Mouse (Mus musculus) kidney, postnatal 0 days (tissue): ENCODE measurements at regions not wholly inside any gene's neighbourhood (a gene's known extent, or its start where the extent isn't known, plus 50 kb on each side); places are given as distances from the start of the nearest gene placed in this dataset.

Experiments
- ATAC-seq: fragments of 200-750 bp; cut with Nextera tagmentation; replicated peaks from 2 replicates; pipeline ENCODE4 v1.8.0; 2017; ENCODE audit warnings: low read depth, moderate number of reproducible peaks, moderate TSS enrichment, moderate library complexity; ENCODE audit not compliant: low FRiP score
- DNase-seq: peaks from one replicate; pipeline ENCODE4 v3.0.0-alpha.2; 2016; ENCODE audit warnings: low spot score
- H3K27ac ChIP-seq: fragments of 300-500 bp; sonication (generic); 2 replicates; pipeline ENCODE4 v1.5.1; 2014; ENCODE audit warnings: mild to moderate bottlenecking
- H3K27me3 ChIP-seq: fragments of 300-500 bp; sonication (generic); 2 replicates; pipeline ENCODE4 v1.6.1; 2014; ENCODE audit warnings: low read length, mixed read lengths; ENCODE audit not compliant: insufficient read depth
- H3K36me3 ChIP-seq: fragments of 300-500 bp; sonication (generic); 2 replicates; pipeline ENCODE4 v1.6.1; 2014; ENCODE audit warnings: low read length, mixed read lengths; ENCODE audit not compliant: insufficient read depth
- H3K4me1 ChIP-seq: fragments of 300-500 bp; sonication (generic); replicated peaks from 2 replicates; pipeline ENCODE4 v1.6.1; 2014; ENCODE audit warnings: antibody characterized with exemption, low read length, mixed read lengths; ENCODE audit not compliant: insufficient read depth
- H3K4me2 ChIP-seq: fragments of 300-500 bp; sonication (generic); 2 replicates; pipeline ENCODE4 v1.6.1; 2014; ENCODE audit warnings: mild to moderate bottlenecking, low read length, moderate library complexity, mixed read lengths
- H3K4me3 ChIP-seq: fragments of 300-500 bp; sonication (generic); replicated peaks from 2 replicates; pipeline ENCODE4 v1.5.1; 2014; ENCODE audit warnings: low read depth, low read length
- H3K9ac ChIP-seq: fragments of 300-500 bp; sonication (generic); 2 replicates; pipeline ENCODE4 v1.6.1; 2014; ENCODE audit warnings: low read depth, low read length
- H3K9me3 ChIP-seq: fragments of 300-500 bp; sonication (generic); replicated peaks from 2 replicates; pipeline ENCODE4 v1.6.1; 2016; ENCODE audit warnings: low read length, inconsistent platforms, mixed read lengths
- CTCF ChIP-seq: IDR thresholded peaks from 2 replicates; pipeline ENCODE4 v1.5.1; 2016; ENCODE audit warnings: antibody characterized with exemption, low read depth, mild to moderate bottlenecking, moderate library complexity
- WGBS: fragments of 180-500 bp; shearing (Covaris S2); extraction: QIAGEN DNeasy Blood & Tissue Kit; methylation state at CpG from one replicate; pipeline ENCODE4 v1.1.7; 2014; 5-methylcytosine and 5-hydroxymethylcytosine counted together

DNA sequence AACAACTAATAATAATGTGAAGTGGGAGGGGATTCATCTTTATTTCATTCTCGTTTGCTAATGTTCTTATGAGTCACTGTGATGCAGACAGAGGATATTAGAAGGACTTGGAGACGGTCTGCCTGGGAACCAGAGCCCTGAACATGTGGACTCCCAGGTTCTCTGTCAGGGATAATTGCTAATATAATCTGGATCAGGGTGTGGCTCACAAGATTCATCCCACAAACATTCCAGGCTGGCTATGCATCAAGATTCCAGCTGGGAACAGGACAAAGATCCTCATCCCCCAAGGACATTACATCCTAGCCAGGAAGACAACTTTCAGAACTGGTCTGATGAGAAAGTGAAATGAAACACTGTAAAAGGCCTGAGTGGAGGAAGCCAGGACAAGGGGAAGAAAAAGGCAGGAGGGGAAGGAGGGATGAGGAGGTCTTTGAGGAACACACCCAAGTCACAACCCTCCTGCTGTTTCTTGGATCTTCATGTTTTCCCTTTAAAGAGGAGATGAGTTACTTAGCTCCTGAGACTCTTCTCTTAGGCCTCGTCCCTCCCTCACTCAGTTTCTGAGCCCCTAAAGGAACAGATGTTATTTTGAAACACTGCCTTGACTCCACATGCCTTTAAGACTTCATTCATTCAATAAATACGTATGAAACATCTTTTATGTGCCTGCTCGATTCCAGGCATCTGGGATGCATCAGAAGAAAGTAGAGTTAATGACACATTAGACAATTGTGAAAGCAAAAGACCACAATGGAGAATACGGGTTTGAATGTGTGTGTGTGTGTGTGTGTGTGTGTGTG, 360.9 kb downstream of the Efnb2 start:
- DNase-seq (no peak), ATAC-seq (no peak)
- no peaks in the 10 kb centered on the region for H3K27me3 ChIP-seq
- 72% methylated on average over 6 of the region's 6 CpGs for WGBS
- no peak overlapping the region for H3K9ac ChIP-seq
- H3K36me3 ChIP-seq = no peaks in the 10 kb centered on the region
- H3K9me3 ChIP-seq = no peaks in the 10 kb centered on the region
- no peaks in the 10 kb centered on the region for H3K4me1 ChIP-seq
- TF ChIP-seq CTCF = no peak
- H3K27ac ChIP-seq = no peak overlapping the region
- H3K4me2 ChIP-seq = no peak overlapping the region
- H3K4me3 ChIP-seq = no peak overlapping the region

DNA sequence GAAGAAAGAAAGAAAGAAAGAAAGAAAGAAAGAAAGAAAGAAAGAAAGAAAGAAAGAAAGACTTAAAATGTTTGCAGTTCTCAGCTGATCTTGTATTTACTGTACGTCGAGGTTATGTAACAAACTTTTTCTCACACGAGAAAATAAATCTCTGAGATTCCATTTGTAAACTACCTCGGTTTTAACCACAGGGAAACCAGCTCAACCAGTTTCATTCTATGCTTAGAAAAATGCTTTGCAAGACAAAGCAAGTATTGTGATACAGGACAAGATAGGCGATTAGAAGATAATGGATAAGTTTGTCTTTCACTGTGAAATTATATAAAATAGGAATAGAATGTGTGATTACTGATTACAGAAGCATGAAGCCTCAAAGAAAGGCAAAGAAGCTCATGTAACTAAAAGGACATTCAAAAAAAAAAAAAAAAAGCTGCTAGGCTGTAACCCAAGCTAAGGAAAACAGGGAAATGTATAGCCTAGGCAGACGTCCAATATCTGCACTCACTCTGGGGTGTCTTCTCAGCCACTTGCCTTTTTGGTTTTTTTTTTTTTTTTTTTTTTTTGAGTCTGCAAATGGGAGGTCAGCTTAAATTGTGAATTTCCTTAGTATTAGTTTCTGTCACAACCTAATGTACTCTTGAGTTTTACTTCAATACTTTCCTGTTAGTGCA, 368.3 kb downstream of the Efnb2 start:
- H3K4me3 ChIP-seq = no peak overlapping the region
- H3K9me3 ChIP-seq = no peaks in the 10 kb centered on the region
- H3K27ac ChIP-seq = no peak overlapping the region
- no peaks in the 10 kb centered on the region for H3K27me3 ChIP-seq
- WGBS = 41% methylated on average over 6 of the region's 6 CpGs
- H3K36me3 ChIP-seq = no peaks in the 10 kb centered on the region
- DNase-seq = peak; percentile 32
- H3K4me2 ChIP-seq = no peak overlapping the region
- no peak for TF ChIP-seq CTCF
- ATAC-seq = no peak
- no peaks in the 10 kb centered on the region for H3K4me1 ChIP-seq
- no peak overlapping the region for H3K9ac ChIP-seq

DNA sequence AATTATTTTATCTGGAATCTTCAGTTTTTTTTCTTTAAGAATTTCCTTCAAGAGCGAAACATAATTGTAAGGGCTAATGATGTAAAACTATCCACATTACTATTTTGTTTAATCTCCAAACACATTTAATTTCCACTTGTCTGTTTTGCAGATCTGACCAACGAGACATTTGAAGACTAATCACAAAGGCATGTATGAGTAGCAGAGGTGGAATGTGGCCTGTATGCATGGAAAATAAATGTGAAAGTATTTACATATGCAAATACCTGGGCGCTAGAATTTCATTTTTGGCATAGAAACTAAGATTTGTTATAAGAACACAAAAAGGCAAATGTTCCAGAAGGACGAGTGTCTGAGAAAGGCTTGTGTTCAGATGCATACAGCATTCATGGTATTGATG, 375.2 kb downstream of the Efnb2 start:
- WGBS = 76% methylated on average over 4 of the region's 4 CpGs
- no peaks in the 10 kb centered on the region for H3K27me3 ChIP-seq
- no peak for DNase-seq

DNA sequence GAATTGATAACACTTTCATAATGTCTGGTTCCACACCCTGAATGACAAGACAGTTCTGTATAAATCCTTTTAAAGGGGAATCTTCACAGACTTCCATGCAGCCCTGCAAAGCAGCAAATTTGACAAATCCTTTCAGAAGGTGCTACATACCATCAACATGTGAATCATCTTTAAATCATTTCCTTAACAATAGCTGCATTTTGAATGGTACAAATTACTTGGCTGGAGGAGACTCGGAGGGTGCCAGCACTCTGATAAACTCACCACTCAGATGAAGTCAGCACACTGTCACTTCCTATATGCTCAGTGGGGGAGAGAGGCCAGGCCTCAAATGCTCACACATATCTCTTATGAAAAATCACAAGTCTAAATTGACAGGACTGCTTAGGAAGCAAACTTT, 386.1 kb downstream of the Efnb2 start:
- Histone ChIP-seq H3K27ac (no peak overlapping the region), H3K4me3 (no peak overlapping the region), H3K36me3 (no peaks in the 10 kb centered on the region), H3K9me3 (no peaks in the 10 kb centered on the region), H3K27me3 (no peaks in the 10 kb centered on the region), H3K9ac (no peak overlapping the region), H3K4me1 (no peaks in the 10 kb centered on the region), H3K4me2 (no peak overlapping the region)
- 67% methylated on average over 1 of the region's 1 CpGs for WGBS
- TF ChIP-seq CTCF = no peak
- DNase-seq (no peak), ATAC-seq (no peak)

More for the DNA sequence above, 375.2 kb downstream of the Efnb2 start:
- Histone ChIP-seq H3K27ac (no peak overlapping the region), H3K4me2 (no peak overlapping the region), H3K4me1 (no peaks in the 10 kb centered on the region), H3K36me3 (no peaks in the 10 kb centered on the region), H3K4me3 (no peak overlapping the region), H3K9me3 (no peaks in the 10 kb centered on the region), H3K9ac (no peak overlapping the region)
- no peak for TF ChIP-seq CTCF
- ATAC-seq = no peak

DNA sequence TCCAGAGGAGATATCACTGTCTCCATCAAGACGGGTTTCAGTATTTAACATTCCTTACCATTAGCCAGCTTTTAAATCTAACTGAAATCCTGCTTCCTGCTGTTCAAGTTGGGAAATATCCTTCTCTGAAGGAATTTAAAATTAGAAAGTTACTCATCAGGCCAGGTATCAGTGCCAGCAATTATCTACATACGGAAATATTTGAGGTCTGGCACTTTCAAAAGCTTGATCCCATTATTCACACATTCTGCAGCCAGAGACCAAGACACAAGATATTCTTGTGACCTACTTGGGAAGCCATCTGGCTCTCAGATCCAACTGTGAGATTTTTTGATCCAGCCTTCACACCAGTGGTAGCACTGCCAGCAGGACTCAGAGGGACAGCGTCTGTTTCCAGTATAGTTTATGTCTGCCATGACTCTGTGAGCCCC, 386.8 kb downstream of the Efnb2 start:
- Histone ChIP-seq H3K4me3 (no peak overlapping the region), H3K27me3 (no peaks in the 10 kb centered on the region), H3K4me2 (no peak overlapping the region), H3K4me1 (no peaks in the 10 kb centered on the region), H3K9me3 (no peaks in the 10 kb centered on the region), H3K27ac (no peak overlapping the region), H3K9ac (no peak overlapping the region), H3K36me3 (no peaks in the 10 kb centered on the region)
- TF ChIP-seq CTCF = no peak
- DNase-seq = no peak
- 71% methylated on average over 3 of the region's 3 CpGs for WGBS
- no peak for ATAC-seq

DNA sequence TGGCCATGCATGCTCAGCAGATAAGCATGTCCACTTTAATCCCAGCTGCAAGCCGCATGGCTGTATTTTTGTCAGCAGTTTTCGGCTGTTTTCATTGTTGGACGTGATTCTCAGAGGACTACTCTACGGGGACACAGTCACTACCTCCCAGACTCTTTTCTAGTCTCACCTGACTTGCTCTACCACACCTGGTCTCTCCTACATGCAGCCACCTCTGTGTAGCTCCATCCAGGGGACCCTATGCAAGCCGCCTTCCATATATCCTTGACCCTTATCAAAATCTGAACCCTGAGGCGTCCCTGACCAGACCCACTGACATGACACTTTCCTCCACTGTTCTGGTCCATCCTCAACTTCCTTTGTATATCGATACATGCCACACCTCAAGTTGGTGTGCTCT, 402.2 kb downstream of the Efnb2 start:
- ATAC-seq (no peak), DNase-seq (no peak)
- no peaks in the 10 kb centered on the region for H3K9me3 ChIP-seq
- no peaks in the 10 kb centered on the region for H3K27me3 ChIP-seq
- H3K36me3 ChIP-seq = no peaks in the 10 kb centered on the region
- WGBS = 84% methylated on average over 7 of the region's 7 CpGs
- no peaks in the 10 kb centered on the region for H3K4me1 ChIP-seq
- H3K27ac ChIP-seq = no peak overlapping the region
- H3K4me2 ChIP-seq = no peak overlapping the region
- no peak overlapping the region for H3K4me3 ChIP-seq
- TF ChIP-seq CTCF = no peak
- no peak overlapping the region for H3K9ac ChIP-seq
